Mouse (Mus musculus) stomach, postnatal 0 days (tissue): ENCODE data around the gene H1foo. TPM values are rescaled to one million over a fixed set of nuclear protein-coding genes. Genes with fewer than 3 reads are reported as not detected.

Experiments
- ATAC-seq: fragments of 200-750 bp; cut with Nextera tagmentation; 2 replicates; pipeline ENCODE4 v1.8.0; 2017; ENCODE audit not compliant: low FRiP score, low TSS enrichment
- DNase-seq: peaks from one replicate; pipeline ENCODE4 v3.0.0-alpha.2; 2016; ENCODE audit warnings: low spot score
- H3K27ac ChIP-seq: fragments of 300-500 bp; sonication (generic); replicated peaks from 2 replicates; pipeline ENCODE4 v1.5.1; 2014; ENCODE audit warnings: mild to moderate bottlenecking, control low read depth
- H3K27me3 ChIP-seq: fragments of 300-500 bp; sonication (generic); 2 replicates; pipeline ENCODE4 v1.6.1; 2014; ENCODE audit warnings: low read length; ENCODE audit not compliant: control insufficient read depth, insufficient read depth
- H3K36me3 ChIP-seq: fragments of 300-500 bp; sonication (generic); 2 replicates; pipeline ENCODE4 v1.6.1; 2014; ENCODE audit warnings: low read length, mixed read lengths; ENCODE audit not compliant: control insufficient read depth, insufficient read depth
- H3K4me1 ChIP-seq: fragments of 300-500 bp; sonication (generic); replicated peaks from 2 replicates; pipeline ENCODE4 v1.6.1; 2014; ENCODE audit warnings: antibody characterized with exemption; ENCODE audit not compliant: control insufficient read depth, insufficient read depth
- H3K4me2 ChIP-seq: fragments of 300-500 bp; sonication (generic); replicated peaks from 2 replicates; pipeline ENCODE4 v1.6.1; 2014; ENCODE audit warnings: low read depth, mild to moderate bottlenecking, control low read depth, moderate library complexity
- H3K4me3 ChIP-seq: fragments of 300-500 bp; sonication (generic); 2 replicates; pipeline ENCODE4 v1.5.1; 2014; ENCODE audit warnings: low read depth, low read length, control low read depth
- H3K9ac ChIP-seq: fragments of 300-500 bp; sonication (generic); 2 replicates; pipeline ENCODE4 v1.6.1; 2014; ENCODE audit warnings: mild to moderate bottlenecking, low read length, control low read depth, mixed read lengths
- H3K9me3 ChIP-seq: fragments of 300-500 bp; sonication (generic); 2 replicates; pipeline ENCODE4 v1.6.1; 2016; ENCODE audit warnings: low read length; ENCODE audit not compliant: control insufficient read depth
- CTCF ChIP-seq: IDR thresholded peaks from 2 replicates; pipeline ENCODE4 v1.5.1; 2016; ENCODE audit warnings: antibody characterized with exemption, low read depth, mild to moderate bottlenecking, moderate library complexity
- EP300 ChIP-seq: optimal IDR thresholded peaks from 2 replicates; pipeline ENCODE3; 2016; ENCODE audit warnings: antibody characterized with exemption
- WGBS: fragments of 180-500 bp; shearing (Covaris S2); extraction: QIAGEN DNeasy Blood & Tissue Kit; methylation state at CpG from one replicate; pipeline ENCODE4 v1.1.7; 2014; 5-methylcytosine and 5-hydroxymethylcytosine counted together
- polyA plus RNA-seq: library from polyadenylated mRNA; unstranded; fragments of >200 nt; fragmentation: Nextera tagmentation; extraction: Ambion mirVana; gene quantifications from 2 replicates; pipeline ENCODE4 v1.2.1, GENCODE M21; 2015

Gene H1foo
- polyA plus RNA-seq = not detected in 2 replicates

- no peaks in the 10 kb centered on the region for H3K36me3 ChIP-seq
- peaks cover 4% of the 10 kb centered on the region; the same call in 1 of the 2 replicates for H3K4me1 ChIP-seq
- no peaks in the 10 kb centered on the region for H3K9me3 ChIP-seq
- H3K4me2 ChIP-seq = no peak within 1 kb of the TSS
- H3K27ac ChIP-seq = no peak within 1 kb of the TSS
- H3K27me3 ChIP-seq = no peaks in the 10 kb centered on the region
- no peak for ATAC-seq
- H3K4me3 ChIP-seq = no peak within 1 kb of the TSS
- TF ChIP-seq EP300 (no peak), CTCF (no peak)
- WGBS = 80% methylated on average over 5 of the region's 5 CpGs
- H3K9ac ChIP-seq = no peak within 1 kb of the TSS
- no peak for DNase-seq
Measured at GRCm38 (mm10) chr6:115944638-115945037, at the start of gene H1foo. Gene H1foo (plus strand): TSS chr6:115944938.

GRCm38 (mm10) chr6:115896346-115896745 is 48.4 kb upstream of the H1foo start:
- no peak for ATAC-seq

GRCm38 (mm10) chr6:115897117-115897516 is 47.6 kb upstream of the H1foo start:
- Histone ChIP-seq H3K4me3 (no peak overlapping the region), H3K27ac (0 out of 2 replicates have a peak overlapping the region, but pooled peaks have one; percentile 1), H3K27me3 (no peaks in the 10 kb centered on the region), H3K9me3 (no peaks in the 10 kb centered on the region), H3K36me3 (0 out of 2 replicates have a peak, but pooled peaks cover 2% of the 10 kb centered on the region), H3K4me2 (no peak overlapping the region), H3K4me1 (0 out of 2 replicates have a peak, but pooled peaks cover 3% of the 10 kb centered on the region), H3K9ac (no peak overlapping the region)
- no peak for TF ChIP-seq CTCF
- no peak for TF ChIP-seq EP300
- ATAC-seq (no peak), DNase-seq (no peak)
- WGBS = 60% methylated on average over 4 of the region's 4 CpGs

More at GRCm38 (mm10) chr6:115896346-115896745, 48.4 kb upstream of the H1foo start:
- no peak overlapping the region for H3K9ac ChIP-seq
- 0 out of 2 replicates have a peak overlapping the region, but pooled peaks have one; percentile 1 for H3K27ac ChIP-seq
- H3K9me3 ChIP-seq = no peaks in the 10 kb centered on the region
- H3K36me3 ChIP-seq = 0 out of 2 replicates have a peak, but pooled peaks cover 3% of the 10 kb centered on the region
- no peak overlapping the region for H3K4me2 ChIP-seq
- no peaks in the 10 kb centered on the region for H3K4me1 ChIP-seq
- TF ChIP-seq EP300 (no peak), CTCF (no peak)
- no peaks in the 10 kb centered on the region for H3K27me3 ChIP-seq
- DNase-seq = no peak
- 49% methylated on average over 1 of the region's 1 CpGs for WGBS
- no peak overlapping the region for H3K4me3 ChIP-seq

GRCm38 (mm10) chr6:115897926-115898520 is 46.7 kb upstream of the H1foo start:
- Histone ChIP-seq H3K9ac (no peak overlapping the region), H3K4me3 (no peak overlapping the region), H3K4me1 (0 out of 2 replicates have a peak, but pooled peaks cover 3% of the 10 kb centered on the region), H3K9me3 (no peaks in the 10 kb centered on the region), H3K27me3 (no peaks in the 10 kb centered on the region), H3K27ac (no peak overlapping the region), H3K4me2 (no peak overlapping the region), H3K36me3 (no peaks in the 10 kb centered on the region)
- TF ChIP-seq CTCF (no peak), EP300 (no peak)
- ATAC-seq (no peak), DNase-seq (no peak)
- 86% methylated on average over 7 of the region's 7 CpGs for WGBS

- Histone ChIP-seq H3K9ac (no peak overlapping the region), H3K36me3 (no peaks in the 10 kb centered on the region), H3K4me2 (no peak overlapping the region), H3K27ac (no peak overlapping the region; the same call in 1 of the 2 replicates), H3K27me3 (no peaks in the 10 kb centered on the region), H3K4me3 (no peak overlapping the region), H3K4me1 (0 out of 2 replicates have a peak, but pooled peaks cover 3% of the 10 kb centered on the region), H3K9me3 (no peaks in the 10 kb centered on the region)
- ATAC-seq (peak; percentile 75), DNase-seq (peak; percentile 74)
- WGBS = 20% methylated on average over 3 of the region's 3 CpGs
- TF ChIP-seq EP300 (no peak), CTCF (peak; percentile 93)
Measured at GRCm38 (mm10) chr6:115901062-115901461, 43.7 kb upstream of the H1foo start.

GRCm38 (mm10) chr6:115901489-115901931 is 43.2 kb upstream of the H1foo start:
- H3K9me3 ChIP-seq = no peaks in the 10 kb centered on the region
- DNase-seq = no peak
- H3K4me1 ChIP-seq = 0 out of 2 replicates have a peak, but pooled peaks cover 3% of the 10 kb centered on the region
- H3K4me3 ChIP-seq = no peak overlapping the region
- no peak overlapping the region; the same call in 1 of the 2 replicates for H3K27ac ChIP-seq
- H3K27me3 ChIP-seq = no peaks in the 10 kb centered on the region
- 56% methylated on average over 8 of the region's 8 CpGs for WGBS
- ATAC-seq = no peak
- H3K4me2 ChIP-seq = no peak overlapping the region
- TF ChIP-seq EP300 = no peak
- TF ChIP-seq CTCF = no peak
- H3K36me3 ChIP-seq = no peaks in the 10 kb centered on the region
- H3K9ac ChIP-seq = no peak overlapping the region
